Mouse (Mus musculus) MEL (cell line): ENCODE measurements around the gene Gm11559. TPM values are rescaled to one million over a fixed set of nuclear protein-coding genes. Genes with fewer than 3 reads are reported as not detected.
"Not testable (repeated sequence)": the region's sequence is repeated elsewhere in the genome, so short reads cannot be mapped to it uniquely, and the experiment has no call there.

Experiments
- DNase-seq: peaks from one replicate; pipeline ENCODE4 v3.0.0; 2011; ENCODE audit warnings: low read depth, low spot score
- H3K27ac ChIP-seq: 2 replicates; pipeline ENCODE4 v1.5.1; 2012; ENCODE audit warnings: low read depth, mild to moderate bottlenecking, control low read depth, low read length, moderate library complexity; ENCODE audit not compliant: control insufficient read depth
- H3K27me3 ChIP-seq, 2 experiments: fragments of 150-350 bp in 1 of 2; sonication (generic) in 1 of 2; 2 replicates each; pipeline ENCODE4 v1.6.1; 2012; ENCODE audit warnings: low read length in 2 of 2, mild to moderate bottlenecking in 2 of 2, improper control_type of control experiment in 1 of 2, moderate library complexity in 1 of 2; ENCODE audit not compliant: insufficient read depth in 2 of 2, control insufficient read depth in 1 of 2
- H3K36me3 ChIP-seq, 2 experiments: 2 replicates each; pipeline ENCODE4 v1.6.1; 2012 to 2014; ENCODE audit warnings: low read length in 2 of 2, improper control_type of control experiment in 1 of 2, inconsistent platforms in 1 of 2, mild to moderate bottlenecking in 1 of 2; ENCODE audit not compliant: insufficient read depth in 2 of 2, control insufficient read depth in 1 of 2
- H3K4me1 ChIP-seq, 2 experiments: fragments of 150-350 bp in 1 of 2; sonication (generic) in 1 of 2; 2 replicates each; pipeline ENCODE4 v1.6.1; 2012; ENCODE audit warnings: low read length in 2 of 2, improper control_type of control experiment in 1 of 2, mild to moderate bottlenecking in 1 of 2; ENCODE audit not compliant: insufficient read depth in 2 of 2, control insufficient read depth in 1 of 2
- H3K4me3 ChIP-seq, 2 experiments: fragments of 150-350 bp in 1 of 2; sonication (generic) in 1 of 2; 2 replicates each; pipeline ENCODE4 v1.5.1; 2012; ENCODE audit warnings: low read depth in 2 of 2, low read length in 2 of 2, mild to moderate bottlenecking in 2 of 2, moderate library complexity in 2 of 2, control low read depth in 1 of 2, improper control_type of control experiment in 1 of 2; ENCODE audit not compliant: control insufficient read depth in 1 of 2, insufficient read depth in 1 of 2
- H3K79me2 ChIP-seq: 2 replicates; pipeline ENCODE4 v1.6.1; 2012; ENCODE audit warnings: mild to moderate bottlenecking, low read length, moderate library complexity; ENCODE audit not compliant: control insufficient read depth, poor library complexity, insufficient read depth
- H3K9ac ChIP-seq: 2 replicates; pipeline ENCODE4 v1.6.1; 2012; ENCODE audit warnings: low read depth, mild to moderate bottlenecking, control low read depth, low read length, moderate library complexity; ENCODE audit not compliant: control insufficient read depth, poor library complexity, severe bottlenecking
- H3K9me3 ChIP-seq: fragments of 150-350 bp; sonication (generic); replicated peaks from 2 replicates; pipeline ENCODE4 v1.6.1; 2012; ENCODE audit warnings: mild to moderate bottlenecking, low read length, improper control_type of control experiment, moderate library complexity; ENCODE audit not compliant: insufficient read depth
- CHD1 ChIP-seq: IDR thresholded peaks from 2 replicates; pipeline ENCODE4 v1.6.1; 2012; ENCODE audit warnings: low read depth, mild to moderate bottlenecking, inconsistent platforms, low read length, improper control_type of control experiment
- ELF1 ChIP-seq: IDR thresholded peaks from 2 replicates; pipeline ENCODE4 v1.6.1; 2014; ENCODE audit warnings: low read depth, mild to moderate bottlenecking, inconsistent platforms, low read length, improper control_type of control experiment, moderate library complexity
- GABPA ChIP-seq: IDR thresholded peaks from 2 replicates; pipeline ENCODE4 v1.6.1; 2012; ENCODE audit warnings: low read depth, mild to moderate bottlenecking, inconsistent platforms, low read length, improper control_type of control experiment, moderate library complexity
- GATA1 ChIP-seq: IDR thresholded peaks from 2 replicates; pipeline ENCODE4 v1.6.1; 2011; ENCODE audit warnings: low read depth, low read length, improper control_type of control experiment
- MAX ChIP-seq: IDR thresholded peaks from 2 replicates; pipeline ENCODE4 v1.6.1; 2011; ENCODE audit warnings: low read length, improper control_type of control experiment
- MXI1 ChIP-seq: IDR thresholded peaks from 2 replicates; pipeline ENCODE4 v1.6.1; 2011; ENCODE audit warnings: mild to moderate bottlenecking, low read depth, low read length, improper control_type of control experiment
- POLR2AphosphoS2 ChIP-seq: IDR thresholded peaks from 2 replicates; pipeline ENCODE4 v1.6.1; 2011; ENCODE audit warnings: low read length, improper control_type of control experiment
- SMC3 ChIP-seq: IDR thresholded peaks from 2 replicates; pipeline ENCODE4 v1.6.1; 2011; ENCODE audit warnings: low read depth, low read length, improper control_type of control experiment
- TCF12 ChIP-seq: IDR thresholded peaks from 2 replicates; pipeline ENCODE4 v1.6.1; 2014; ENCODE audit warnings: low read depth, mild to moderate bottlenecking, inconsistent platforms, low read length, improper control_type of control experiment, moderate library complexity
- ZC3H11A ChIP-seq: IDR thresholded peaks from 2 replicates; pipeline ENCODE4 v1.6.1; 2012; ENCODE audit warnings: low read depth, mild to moderate bottlenecking, inconsistent platforms, low read length, improper control_type of control experiment
- ZKSCAN1 ChIP-seq: IDR thresholded peaks from 2 replicates; pipeline ENCODE4 v1.6.1; 2012; ENCODE audit warnings: low read depth, mild to moderate bottlenecking, inconsistent platforms, low read length, improper control_type of control experiment, moderate library complexity
- polyA plus RNA-seq, 2 experiments: library from polyadenylated mRNA; stranded (reverse) in 1 of 2; unstranded in 1 of 2; fragments of >175 nt in 1 of 2; fragments of >200 nt in 1 of 2; gene quantifications; 2 replicates each; pipeline versions ENCODE4 v1.2.1 to v1.2.4; 2012; ENCODE audit warnings: low replicate concordance in 2 of 2, low read depth in 1 of 2; ENCODE audit not compliant: insufficient read length in 2 of 2, insufficient read depth in 1 of 2, missing spikeins in 1 of 2
- total RNA-seq: library from RNA; depleted of rRNA; stranded (reverse); fragments of 300-350 nt; gene quantifications from 2 replicates; pipeline ENCODE4 v1.2.3, GENCODE M21; 2012; rRNA removed

Gm11559 gene
- not detected in 2 replicates for total RNA-seq
- not detected for polyA plus RNA-seq

DNA sequence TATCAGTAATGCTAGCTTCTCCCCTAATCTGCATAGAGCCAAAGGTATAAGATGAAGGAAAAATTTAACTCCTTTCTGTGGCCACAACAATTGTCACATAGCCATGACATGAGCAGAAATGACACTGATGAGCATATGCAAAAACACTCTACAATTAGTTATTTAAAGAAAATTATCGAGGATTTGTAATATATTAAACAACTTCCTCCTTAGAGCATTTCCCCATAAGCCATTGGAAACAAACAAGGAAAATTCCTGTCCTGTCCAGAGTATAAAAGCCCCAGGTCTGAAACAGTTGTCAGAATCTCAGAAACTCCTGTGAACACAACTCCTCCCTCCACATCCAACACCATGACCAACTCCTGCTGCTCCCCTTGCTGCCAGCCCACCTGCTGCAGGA is at the start of gene Gm11559:
Gm11559 (plus strand) TSS at position 301 of the 400 bp plus-strand sequence.
- H3K4me3 ChIP-seq, DNase-seq, H3K27ac ChIP-seq, H3K9ac ChIP-seq, H3K36me3 ChIP-seq, H3K4me1 ChIP-seq, H3K79me2 ChIP-seq, H3K27me3 ChIP-seq, H3K9me3 ChIP-seq: not testable (repeated sequence)

DNA sequence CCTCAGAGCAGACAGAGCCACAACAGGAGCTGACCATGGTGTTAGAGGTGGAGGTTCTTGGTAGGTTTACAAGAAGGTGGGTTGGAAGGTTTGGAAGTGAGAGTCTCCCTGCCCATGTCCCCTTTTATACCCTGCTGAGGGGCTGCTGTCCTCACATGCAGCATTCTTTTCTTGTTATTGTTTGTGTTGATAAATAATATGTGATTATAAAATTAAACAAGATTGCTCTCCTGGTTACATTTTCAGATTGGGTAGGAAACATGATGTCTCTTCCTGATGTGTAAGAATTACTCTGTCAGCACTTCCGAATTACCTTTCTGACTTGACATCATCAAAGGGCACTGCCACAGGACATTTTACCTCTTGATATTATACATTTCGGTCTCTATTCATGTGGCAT is 48.7 kb upstream of the Gm11559 start, which contains the start of gene Gm11564:
Gm11564 (minus strand) TSS at position 101 of the 400 bp plus-strand sequence.
- H3K27ac ChIP-seq: not testable (repeated sequence)

DNA sequence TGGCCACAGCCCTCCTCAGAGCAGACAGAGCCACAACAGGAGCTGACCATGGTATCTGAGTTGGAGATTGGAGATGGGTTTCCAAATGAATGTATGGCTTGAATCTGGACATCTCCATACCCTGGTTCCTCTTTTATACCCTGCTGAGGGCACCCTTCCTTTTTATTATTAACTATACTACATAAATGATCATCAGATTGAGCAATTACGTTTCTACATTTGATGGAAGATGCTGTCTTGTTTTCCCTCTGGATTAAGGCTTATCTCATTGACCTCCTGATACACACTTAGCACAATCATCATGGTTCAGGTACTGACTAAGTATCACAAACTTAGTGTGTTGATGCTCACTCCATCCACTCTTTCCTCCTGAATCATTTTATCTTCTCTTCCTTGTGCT is 26.3 kb upstream of the Gm11559 start, which contains the start of gene 2300003K06Rik:
2300003K06Rik (minus strand) TSS at position 101 of the 400 bp plus-strand sequence.
- no peak within 1 kb of the TSS for H3K27ac ChIP-seq
- TF ChIP-seq GABPA (no peak), GATA1 (no peak), CHD1 (no peak), ELF1 (no peak)
- H3K36me3 ChIP-seq: no peaks in the 10 kb centered on the region
- no peak for DNase-seq
- H3K27me3 ChIP-seq: no peaks in the 10 kb centered on the region
- no peak within 1 kb of the TSS for H3K9ac ChIP-seq
- no peaks in the 10 kb centered on the region for H3K79me2 ChIP-seq
- no peak within 1 kb of the TSS for H3K4me3 ChIP-seq
- no peaks in the 10 kb centered on the region for H3K4me1 ChIP-seq
- H3K9me3 ChIP-seq: no peaks in the 10 kb centered on the region

More for the DNA sequence above, 48.7 kb upstream of the Gm11559 start, which contains the start of gene Gm11564:
- H3K79me2 ChIP-seq, H3K4me1 ChIP-seq, H3K27me3 ChIP-seq, DNase-seq, H3K36me3 ChIP-seq, H3K9me3 ChIP-seq, H3K4me3 ChIP-seq, H3K9ac ChIP-seq: not testable (repeated sequence)

DNA sequence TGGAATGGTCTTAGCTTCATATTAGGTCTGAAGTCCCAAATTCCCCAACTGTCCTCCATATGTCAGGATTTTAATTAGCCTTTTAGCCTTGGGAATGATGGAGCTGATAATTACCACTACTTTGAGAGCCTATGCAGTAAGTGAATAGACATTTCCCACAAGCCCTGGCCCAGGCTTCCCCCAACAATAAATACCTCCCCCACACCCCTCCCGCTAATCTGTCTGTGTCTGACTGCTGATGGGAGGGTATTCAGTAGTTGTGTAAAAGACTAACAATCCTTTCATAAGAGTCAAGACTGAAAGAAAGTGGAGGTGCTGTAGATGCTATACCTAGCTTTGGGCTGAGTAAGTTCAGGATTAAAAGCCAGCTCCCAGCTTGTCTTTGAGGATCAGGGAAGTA is 22.1 kb upstream of the Gm11559 start:
- no peak overlapping the region for H3K9ac ChIP-seq
- H3K4me3 ChIP-seq: no peak overlapping the region
- H3K4me1 ChIP-seq: no peaks in the 10 kb centered on the region
- H3K27ac ChIP-seq: no peak overlapping the region
- TF ChIP-seq MAX: no peak
- no peak for TF ChIP-seq CHD1
- TF ChIP-seq TCF12: no peak
- TF ChIP-seq MXI1: no peak
- no peak for TF ChIP-seq ZC3H11A
- TF ChIP-seq POLR2AphosphoS2: no peak
- TF ChIP-seq SMC3: no peak
- TF ChIP-seq ZKSCAN1: no peak
- no peaks in the 10 kb centered on the region for H3K9me3 ChIP-seq
- no peaks in the 10 kb centered on the region for H3K79me2 ChIP-seq
- DNase-seq: no peak
- H3K36me3 ChIP-seq: no peaks in the 10 kb centered on the region
- H3K27me3 ChIP-seq: no peaks in the 10 kb centered on the region
